Mouse (Mus musculus) testis, adult 2 months (tissue): Measurements from ENCODE around the gene Armc12. TPM values are rescaled to one million over a fixed set of nuclear protein-coding genes. Genes with fewer than 3 reads are reported as not detected.

Experiments
- H3K27ac ChIP-seq: fragments of 200-500 bp; 2 replicates; pipeline ENCODE4 v1.5.1; 2012; ENCODE audit warnings: low read depth, low read length; ENCODE audit not compliant: control insufficient read depth, insufficient read depth
- H3K27me3 ChIP-seq: fragments of 200-500 bp; 2 replicates; pipeline ENCODE4 v1.6.1; 2012; ENCODE audit warnings: mild to moderate bottlenecking, low read length, moderate library complexity; ENCODE audit not compliant: control insufficient read depth, insufficient read depth
- H3K36me3 ChIP-seq: fragments of 200-500 bp; 2 replicates; pipeline ENCODE4 v1.6.1; 2012; ENCODE audit warnings: mild to moderate bottlenecking, low read length; ENCODE audit not compliant: control insufficient read depth, insufficient read depth
- H3K4me1 ChIP-seq: fragments of 200-500 bp; 2 replicates; pipeline ENCODE4 v1.6.1; 2012; ENCODE audit warnings: low read length; ENCODE audit not compliant: control insufficient read depth, insufficient read depth
- H3K4me3 ChIP-seq: fragments of 200-500 bp; 2 replicates; pipeline ENCODE4 v1.5.1; 2012; ENCODE audit warnings: low read depth, mild to moderate bottlenecking, low read length, moderate library complexity, mixed read lengths; ENCODE audit not compliant: control insufficient read depth
- CTCF ChIP-seq: fragments of 200-500 bp; IDR thresholded peaks from 2 replicates; pipeline ENCODE4 v1.5.1; 2012; ENCODE audit warnings: low read depth, mild to moderate bottlenecking, inconsistent platforms, low read length, moderate library complexity; ENCODE audit not compliant: control insufficient read depth, insufficient read depth, insufficient replicate concordance
- POLR2A ChIP-seq: fragments of 200-500 bp; IDR thresholded peaks from 2 replicates; pipeline ENCODE4 v1.6.1; 2012; ENCODE audit warnings: low read depth, mild to moderate bottlenecking, inconsistent platforms, low read length, moderate library complexity; ENCODE audit not compliant: control insufficient read depth
- polyA plus RNA-seq: library from polyadenylated mRNA; depleted of rRNA; stranded (reverse); fragments of >200 nt; gene quantifications from 2 replicates; pipeline ENCODE4 v1.2.3, GENCODE M21; 2012

Armc12 gene
- polyA plus RNA-seq, 1 experiment: 513 TPM

DNA sequence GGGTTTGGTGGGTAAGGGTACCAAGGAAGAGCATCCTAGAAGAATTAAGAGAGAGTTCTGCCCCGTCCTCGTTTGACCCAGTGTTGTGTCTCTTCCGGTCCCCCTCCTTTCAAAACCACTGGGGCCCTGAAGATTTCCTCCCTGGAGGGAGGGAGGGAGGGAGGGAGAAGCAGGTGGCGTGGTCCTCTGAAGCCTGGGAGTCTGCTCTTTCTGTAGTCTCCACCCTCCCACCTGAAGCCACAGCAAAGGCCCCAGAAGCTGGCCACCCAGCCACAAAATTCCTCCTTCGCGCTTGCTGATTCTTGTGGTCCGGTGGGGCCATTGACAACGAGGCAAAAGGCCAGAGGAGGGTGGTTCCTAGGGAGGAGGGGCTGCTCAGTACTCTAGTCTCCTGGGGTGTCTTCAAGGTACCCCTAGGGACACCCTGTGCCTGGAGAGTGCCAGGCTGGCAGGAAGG is 12.0 kb upstream of the Armc12 start:
- TF ChIP-seq CTCF (no peak), POLR2A (no peak)
- Histone ChIP-seq H3K27ac (peak overlapping the region; percentile 78), H3K4me3 (peak overlapping the region; percentile 42), H3K36me3 (no peaks in the 10 kb centered on the region), H3K4me1 (peaks cover 31% of the 10 kb centered on the region), H3K27me3 (no peaks in the 10 kb centered on the region)

DNA sequence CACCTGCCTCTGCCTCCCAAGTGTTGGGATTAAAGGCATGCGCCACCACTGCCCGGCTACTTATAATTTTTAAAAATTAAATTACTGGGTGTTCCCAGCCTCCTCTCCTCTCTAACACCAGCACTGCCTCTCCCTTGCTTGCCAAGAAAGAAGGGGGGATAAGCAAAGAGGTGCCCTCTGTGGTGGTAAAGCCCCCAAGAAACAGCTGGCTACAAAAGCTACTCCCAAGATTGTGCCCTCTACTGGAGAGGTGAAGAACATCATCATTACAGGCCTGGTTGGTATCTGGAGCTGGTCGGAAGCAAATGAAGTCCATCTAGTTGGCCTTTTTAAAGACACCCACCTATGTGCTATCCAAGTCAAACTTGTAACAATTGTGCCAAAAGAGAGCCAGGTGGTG is 10.8 kb upstream of the Armc12 start:
- H3K4me1 ChIP-seq: peaks cover 32% of the 10 kb centered on the region
- TF ChIP-seq POLR2A: no peak
- TF ChIP-seq CTCF: no peak

DNA sequence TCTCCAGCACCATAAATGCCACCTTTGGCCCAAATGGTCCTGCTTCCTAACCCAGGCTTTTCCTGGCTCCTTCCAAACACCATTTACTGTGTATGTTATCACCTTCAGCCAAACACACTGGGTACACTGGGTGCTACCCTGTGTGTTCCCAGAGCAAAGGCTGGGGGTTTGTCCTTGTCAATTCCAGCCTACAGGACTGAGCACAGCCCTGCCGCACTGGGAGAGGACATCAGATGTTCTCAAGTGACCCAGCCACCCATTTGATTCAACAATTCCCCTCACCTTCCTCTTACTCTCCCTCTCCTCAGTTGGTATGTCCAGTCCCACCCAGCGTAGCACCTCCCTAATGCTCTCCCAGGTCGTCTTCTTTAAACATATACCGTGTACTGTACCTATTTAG is 10.0 kb upstream of the Armc12 start:
- no peak overlapping the region for H3K27ac ChIP-seq
- TF ChIP-seq POLR2A (no peak), CTCF (no peak)
- H3K4me1 ChIP-seq: peaks cover 31% of the 10 kb centered on the region
- no peak overlapping the region for H3K4me3 ChIP-seq
- H3K27me3 ChIP-seq: no peaks in the 10 kb centered on the region
- no peaks in the 10 kb centered on the region for H3K36me3 ChIP-seq

More for the DNA sequence above, 10.8 kb upstream of the Armc12 start:
- H3K27me3 ChIP-seq: no peaks in the 10 kb centered on the region
- no peak overlapping the region for H3K4me3 ChIP-seq
- H3K27ac ChIP-seq: peak overlapping the region; percentile 42; the same call in 1 of the 2 replicates
- H3K36me3 ChIP-seq: no peaks in the 10 kb centered on the region

DNA sequence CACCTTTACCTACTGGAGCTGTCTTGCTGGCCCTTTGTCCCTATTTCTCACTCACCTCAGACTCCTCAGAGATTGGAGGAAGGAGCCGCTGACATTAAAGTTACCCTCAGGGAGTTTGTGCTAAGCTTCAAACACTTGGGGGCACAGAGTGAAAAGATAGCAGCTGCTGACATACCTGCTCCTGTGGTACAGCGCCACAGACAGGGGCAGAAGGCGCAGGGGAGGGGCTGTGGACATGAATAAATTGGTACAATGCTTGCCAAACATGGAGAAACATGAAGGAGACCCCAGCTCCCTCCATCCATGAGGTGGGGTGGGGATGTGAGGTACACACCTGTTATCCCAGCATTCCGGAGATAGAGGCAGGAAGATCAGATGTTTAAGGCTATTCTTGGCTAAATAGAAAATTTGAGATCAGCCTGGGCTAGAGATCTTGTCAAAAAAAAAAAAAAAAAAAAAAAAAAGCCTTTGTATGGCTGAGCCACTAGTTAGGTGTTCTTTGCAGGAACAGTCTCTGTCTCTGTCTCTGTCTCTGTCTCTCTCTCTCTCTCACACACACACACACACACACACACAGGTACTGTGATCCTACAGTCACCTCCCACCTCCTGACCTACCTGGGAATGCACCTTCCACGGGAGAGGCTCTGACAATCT is 9.4 kb upstream of the Armc12 start:
- Histone ChIP-seq H3K36me3 (no peaks in the 10 kb centered on the region), H3K27me3 (no peaks in the 10 kb centered on the region), H3K4me3 (no peak overlapping the region), H3K27ac (no peak overlapping the region), H3K4me1 (peaks cover 28% of the 10 kb centered on the region)
- no peak for TF ChIP-seq CTCF
- TF ChIP-seq POLR2A: no peak

DNA sequence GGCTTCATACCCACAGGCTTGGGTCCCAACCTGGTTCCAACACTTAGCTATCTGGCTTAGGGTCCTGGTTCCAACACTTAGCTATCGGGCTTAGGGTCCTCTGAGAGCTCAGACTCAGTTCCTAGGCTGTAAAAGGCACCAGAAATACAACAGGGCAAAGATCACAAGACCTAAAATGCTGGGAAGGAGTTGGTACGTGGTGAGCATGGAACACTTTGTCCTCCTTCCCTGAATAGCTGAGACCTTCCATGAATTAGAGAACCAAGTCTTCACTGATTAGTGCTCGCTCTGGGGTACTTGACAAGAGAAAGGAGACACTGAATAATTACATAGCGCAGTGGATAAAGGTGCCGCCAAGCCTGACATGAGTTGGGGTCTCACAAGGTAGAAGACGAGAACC is 8.7 kb upstream of the Armc12 start:
- H3K27me3 ChIP-seq: no peaks in the 10 kb centered on the region
- peaks cover 28% of the 10 kb centered on the region for H3K4me1 ChIP-seq
- no peaks in the 10 kb centered on the region for H3K36me3 ChIP-seq
- TF ChIP-seq POLR2A (no peak), CTCF (no peak)
- peak overlapping the region; percentile 69 for H3K27ac ChIP-seq
- no peak overlapping the region for H3K4me3 ChIP-seq

DNA sequence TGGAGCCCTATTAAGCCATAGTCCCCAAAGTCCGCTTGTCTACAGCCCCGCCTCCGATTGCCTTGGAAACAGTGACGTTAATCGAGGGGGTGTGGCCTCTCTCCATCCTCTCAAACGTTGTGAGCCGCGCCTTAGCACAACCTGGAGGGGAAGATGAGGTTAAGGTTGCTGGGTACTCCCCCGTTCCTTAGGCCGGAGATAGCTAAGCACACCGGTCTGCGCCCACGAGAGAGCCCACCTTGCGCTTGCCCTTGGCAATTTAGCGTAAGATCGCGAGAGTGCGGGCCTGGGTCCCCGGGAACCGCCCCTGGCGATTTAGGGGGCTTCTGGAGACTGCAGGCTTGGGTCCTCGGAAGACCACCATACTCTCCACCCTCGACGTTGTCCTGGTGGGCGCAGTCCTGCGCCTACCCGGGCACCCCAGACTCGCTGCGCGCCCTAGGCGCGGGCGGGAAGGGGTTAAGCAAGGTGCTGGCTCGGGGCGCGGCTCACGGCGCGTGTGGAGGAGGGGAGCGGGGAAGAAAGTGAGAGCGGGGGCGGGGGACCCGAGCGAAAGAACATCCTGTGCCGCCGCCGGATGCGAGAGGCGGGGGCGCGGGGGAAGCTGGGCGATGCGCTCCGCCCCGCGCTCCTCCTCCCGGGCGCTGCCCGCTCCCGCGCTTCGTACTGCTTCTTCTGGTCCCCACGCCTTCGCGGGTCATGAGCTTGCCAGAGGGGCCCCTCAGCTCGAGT is 7.8 kb upstream of the Armc12 start:
- H3K27me3 ChIP-seq: no peaks in the 10 kb centered on the region

DNA sequence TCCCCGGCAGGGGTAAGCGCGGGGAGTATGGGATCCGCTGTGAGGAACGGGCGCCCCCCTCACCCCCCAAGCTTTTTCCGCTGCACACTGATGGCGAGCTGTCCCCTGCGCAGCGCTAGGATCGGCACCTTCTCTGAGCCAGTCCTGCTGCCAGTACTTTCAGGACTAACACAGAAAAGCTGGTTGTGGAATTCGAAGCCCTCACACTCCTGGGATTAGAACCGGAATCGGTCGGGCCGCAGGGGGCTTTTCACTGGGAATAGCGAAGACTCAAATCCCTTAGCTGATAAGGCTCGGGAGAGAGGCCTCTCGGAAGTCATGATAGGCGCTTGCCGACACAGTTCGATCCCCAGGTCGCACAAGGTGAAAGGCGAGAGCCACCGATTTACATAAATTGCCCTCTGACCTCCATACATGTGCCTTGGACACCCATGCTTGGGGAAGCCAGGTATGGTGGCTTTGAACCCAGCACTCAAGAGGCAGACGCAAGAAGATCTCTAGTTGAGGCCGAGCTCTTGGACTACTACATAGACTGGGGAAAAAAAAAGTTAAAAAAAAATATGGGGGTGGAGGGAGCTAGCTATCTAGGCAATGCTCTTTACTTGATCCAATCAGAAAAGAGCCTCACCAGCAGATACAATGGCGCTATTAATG is 7.1 kb upstream of the Armc12 start:
- H3K4me1 ChIP-seq: peaks cover 26% of the 10 kb centered on the region
- H3K27me3 ChIP-seq: no peaks in the 10 kb centered on the region
- H3K4me3 ChIP-seq: peak overlapping the region; percentile 84
- H3K27ac ChIP-seq: peak overlapping the region; percentile 92
- TF ChIP-seq CTCF (no peak), POLR2A (no peak)
- H3K36me3 ChIP-seq: no peaks in the 10 kb centered on the region

More for the DNA sequence above, 7.8 kb upstream of the Armc12 start:
- TF ChIP-seq CTCF (no peak), POLR2A (peak; percentile 55)
- Histone ChIP-seq H3K27ac (peak overlapping the region; percentile 92), H3K36me3 (no peaks in the 10 kb centered on the region), H3K4me1 (peaks cover 30% of the 10 kb centered on the region), H3K4me3 (peak overlapping the region; percentile 84)
